Mouse (Mus musculus) kidney, adult 11 months (tissue): ENCODE data around the gene Aplp2.
A peak's percentile ranks its signal among the peaks of the same experiment; 100 is the strongest.

ENCODE experiments used
- DNase-seq: peaks from one replicate; pipeline ENCODE4 v3.0.0; 2022

The Aplp2 gene

DNA sequence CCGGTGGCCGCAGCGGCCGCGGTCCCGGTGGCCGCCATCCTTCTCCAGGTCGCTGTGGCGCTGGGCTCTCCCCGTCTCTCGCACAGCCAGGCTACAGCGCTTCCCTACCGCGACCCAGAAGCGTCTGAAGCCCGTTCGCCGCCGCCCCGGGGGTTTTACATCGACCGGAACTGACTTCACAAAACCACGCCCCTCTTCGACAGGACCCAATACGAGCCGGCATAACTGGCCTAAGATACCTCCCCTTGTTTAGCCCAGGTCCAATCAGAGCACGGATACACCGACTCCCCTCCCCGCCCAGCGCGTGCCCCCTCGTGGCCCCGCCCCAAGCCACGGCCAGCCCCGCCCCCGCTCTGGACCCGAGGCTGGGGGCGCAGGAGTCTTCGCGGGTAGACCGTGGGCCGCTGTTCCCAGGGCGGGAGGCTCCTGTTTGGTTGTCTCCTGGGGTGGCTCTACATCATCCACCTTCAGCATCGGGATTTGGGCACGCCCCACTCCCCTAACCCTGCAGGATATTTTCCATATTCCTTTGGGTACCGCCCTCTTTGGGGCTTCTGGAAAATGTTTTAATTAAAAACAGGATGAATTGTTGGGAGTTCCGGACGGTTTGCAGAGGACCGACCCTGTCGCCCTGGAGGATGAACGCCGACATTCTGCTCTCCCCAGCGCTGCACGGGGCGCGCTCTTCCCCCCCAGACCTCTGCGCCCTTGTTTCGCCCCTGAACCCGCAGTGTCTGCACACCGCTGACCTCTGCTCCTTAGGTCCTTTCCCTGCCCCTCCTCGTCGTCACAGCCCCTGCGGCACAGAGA, at the start of gene Aplp2:
Gene Aplp2, minus strand, starts transcription at position 126 of the 810 bp plus-strand sequence.
- peak; percentile 98 for DNase-seq

DNA sequence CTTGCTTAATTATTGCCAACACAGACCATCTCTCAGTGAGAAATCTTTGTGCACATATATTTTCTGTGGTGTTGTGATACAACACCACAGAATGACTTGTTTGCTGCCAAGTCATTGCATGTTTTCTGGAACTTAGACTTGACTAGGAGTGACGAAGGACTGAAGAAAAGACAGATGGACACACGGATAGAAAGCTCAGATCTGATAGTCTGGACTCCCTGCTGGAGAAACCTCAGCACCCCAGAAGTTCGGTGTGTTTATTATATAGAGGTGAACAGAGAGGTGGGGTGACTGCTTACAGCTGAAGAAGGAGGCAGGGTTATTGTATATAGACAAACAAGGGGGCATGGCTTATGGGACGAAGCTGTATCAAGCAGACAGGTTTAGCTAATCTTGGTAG, 48.6 kb upstream of the Aplp2 start:
- no peak for DNase-seq

- no peak for DNase-seq
Observed at GRCm38 (mm10) chr9:31258237-31258636, 46.6 kb upstream of the Aplp2 start.

DNA sequence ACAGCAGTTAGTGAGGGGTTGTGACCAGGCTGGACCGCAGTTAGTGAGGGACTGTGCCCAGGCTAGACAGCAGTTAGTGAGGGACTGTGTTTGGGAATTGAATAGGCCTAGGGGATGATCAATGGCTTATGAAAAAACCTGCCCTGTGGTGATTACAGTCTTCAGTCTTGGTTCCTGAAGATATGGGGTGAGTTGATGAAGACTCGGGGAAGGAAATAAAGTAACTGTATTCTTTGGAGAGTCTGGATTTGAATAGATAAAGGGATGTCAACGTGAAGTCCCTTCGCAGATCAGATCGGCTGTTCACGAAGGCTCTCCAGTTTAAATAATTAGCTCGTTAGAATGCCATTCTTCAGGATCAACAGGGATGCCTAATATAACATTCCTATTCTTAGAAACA, 44.3 kb upstream of the Aplp2 start:
- DNase-seq, result no peak

- DNase-seq, result no peak
Observed at GRCm38 (mm10) chr9:31254697-31255004, 43.0 kb upstream of the Aplp2 start.

DNA sequence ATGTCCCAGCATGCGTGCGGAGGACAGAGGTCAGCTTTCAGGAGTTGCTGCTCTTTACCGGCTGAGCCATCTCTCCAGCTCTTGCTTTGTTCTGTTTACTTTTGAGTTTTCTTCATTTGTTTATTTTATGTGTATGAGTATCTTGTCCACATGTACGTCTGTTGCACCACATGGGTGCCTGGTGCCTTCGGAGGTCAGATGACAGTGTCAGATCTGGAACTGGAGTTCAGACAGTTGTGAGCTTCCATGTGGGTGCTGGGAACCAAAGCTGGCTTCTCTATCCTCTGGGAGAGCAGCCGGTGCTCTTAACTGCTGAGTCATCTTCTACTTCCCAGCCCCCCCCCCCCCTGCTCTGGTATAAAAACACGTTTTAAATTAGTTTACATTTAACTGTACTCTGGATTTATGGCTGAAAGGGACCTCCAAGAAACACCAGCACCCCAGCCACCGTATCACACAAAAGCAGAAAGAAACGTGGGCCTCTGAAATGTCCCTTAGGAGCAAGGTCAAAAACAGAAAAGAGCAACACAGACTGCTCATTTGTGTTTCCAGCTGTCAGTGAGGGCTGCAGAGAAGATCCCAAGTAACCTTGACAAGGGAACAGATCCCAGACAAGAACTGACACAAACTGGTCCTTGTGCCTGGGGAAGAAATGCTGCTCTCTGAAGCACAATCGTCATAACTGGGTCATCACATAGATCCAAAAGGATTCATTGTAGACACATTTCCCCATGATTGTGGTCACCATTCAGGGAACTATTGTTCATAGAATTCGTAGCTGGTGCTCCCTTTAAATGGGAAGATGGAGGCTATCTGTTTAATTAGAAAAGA, 42.5 kb upstream of the Aplp2 start:
- no peak for DNase-seq

GRCm38 (mm10) chr9:31253311-31253734, 41.7 kb upstream of the Aplp2 start:
- DNase-seq, result peak; percentile 21

DNA sequence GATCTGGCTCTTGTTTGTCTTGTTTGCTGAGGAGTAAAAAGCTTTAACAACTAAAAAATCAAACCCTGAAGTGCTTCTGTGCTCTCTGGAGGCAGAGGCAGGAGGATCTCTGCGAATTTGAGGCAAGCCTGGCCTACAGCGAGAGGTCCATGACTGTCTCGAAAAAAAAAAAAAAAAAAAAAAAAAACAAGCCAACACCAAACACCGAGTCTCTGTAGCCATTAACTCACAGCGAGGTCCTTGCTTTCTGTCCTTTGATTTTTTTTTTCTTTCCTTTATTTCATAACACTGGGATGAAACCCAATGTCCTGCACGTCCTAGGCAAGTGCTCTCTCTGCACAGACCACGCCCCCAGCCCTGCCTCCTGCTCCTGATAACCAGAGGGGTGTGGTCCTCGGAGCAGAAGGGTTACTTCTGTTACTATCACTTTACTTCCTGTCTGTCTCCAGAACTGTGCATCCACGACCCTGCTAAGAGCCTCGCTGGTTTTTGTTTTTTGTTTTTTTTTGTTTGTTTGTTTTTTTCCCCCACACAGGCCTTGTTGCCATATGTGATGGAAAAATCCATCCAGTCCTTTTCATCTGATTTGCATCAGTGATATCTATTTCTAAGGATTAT, 40.7 kb upstream of the Aplp2 start:
- DNase-seq, result no peak

- DNase-seq, result no peak
Observed at GRCm38 (mm10) chr9:31247447-31248220, 36.0 kb upstream of the Aplp2 start.

- no peak for DNase-seq
Observed at GRCm38 (mm10) chr9:31246421-31246820, 34.8 kb upstream of the Aplp2 start.

DNA sequence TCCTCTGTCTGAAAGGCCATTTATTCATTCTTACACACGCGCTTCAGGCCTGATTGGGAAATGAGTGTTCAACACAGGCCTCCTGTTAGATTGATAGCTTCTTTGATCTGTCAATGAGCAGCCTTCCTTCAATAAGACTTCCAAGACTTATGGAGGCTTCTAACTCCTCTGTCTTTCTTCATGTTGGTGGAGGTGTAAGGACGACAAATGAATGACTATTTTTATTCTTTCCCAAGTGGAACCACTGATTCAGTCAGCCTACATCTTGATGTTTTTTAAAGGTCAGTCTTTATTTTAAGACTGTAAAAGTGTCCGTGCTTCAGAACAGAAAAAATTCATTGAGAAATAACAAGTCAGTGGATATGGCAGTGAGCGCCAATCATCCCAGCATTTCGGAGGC, 33.4 kb upstream of the Aplp2 start:
- DNase-seq, result no peak

DNA sequence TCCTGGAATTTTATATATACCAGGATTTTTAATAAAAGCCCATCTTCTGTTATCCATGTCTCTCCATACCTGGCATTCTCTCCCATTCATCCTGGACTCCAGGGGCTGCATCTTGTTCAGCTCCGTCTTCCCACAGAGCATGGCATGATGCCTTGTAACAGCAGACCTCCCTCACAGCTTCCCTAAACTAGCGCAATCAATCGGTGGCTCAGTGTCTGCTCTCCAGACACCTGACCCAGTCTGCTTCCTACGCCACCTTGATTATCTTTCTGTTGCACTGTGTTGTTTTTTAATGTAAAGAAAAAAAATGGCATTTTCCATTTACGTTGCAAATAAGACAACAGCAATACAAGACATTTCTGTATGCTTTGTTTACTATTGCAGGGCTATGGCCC, 32.3 kb upstream of the Aplp2 start:
- DNase-seq, result no peak

DNA sequence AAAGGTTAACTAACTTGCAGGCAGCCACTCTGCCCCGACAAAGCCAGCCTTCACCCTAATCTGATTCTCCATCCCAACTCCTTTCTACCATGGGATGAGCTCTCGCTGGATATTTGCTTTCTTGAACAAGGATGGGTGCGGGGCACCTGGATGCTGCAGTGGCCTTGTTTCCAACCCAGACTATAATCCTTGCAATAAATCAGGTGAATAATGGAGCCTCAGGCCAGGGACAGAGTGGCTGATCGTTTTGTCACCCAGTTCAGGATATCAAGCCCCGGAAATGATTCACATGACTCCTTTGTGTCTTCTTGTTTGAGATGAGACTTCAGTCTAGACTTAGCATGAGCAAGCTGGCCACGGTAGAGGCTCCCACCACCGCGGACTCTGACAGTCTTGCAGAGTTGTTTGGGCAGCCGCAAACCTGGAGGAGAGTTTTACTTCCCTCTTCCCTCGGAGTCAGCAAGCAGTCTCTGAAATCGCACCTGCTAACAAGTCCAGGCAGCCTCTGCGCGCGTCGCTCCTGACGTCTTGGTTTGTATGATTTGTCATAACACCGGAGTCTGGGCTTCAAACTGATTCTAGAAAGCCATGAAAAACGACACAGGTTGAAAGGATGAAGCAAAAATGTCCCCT, 31.8 kb upstream of the Aplp2 start:
- DNase-seq, result no peak

GRCm38 (mm10) chr9:31241208-31241699, 29.6 kb upstream of the Aplp2 start:
- no peak for DNase-seq

GRCm38 (mm10) chr9:31240522-31241207, 29.1 kb upstream of the Aplp2 start:
- DNase-seq, result no peak

GRCm38 (mm10) chr9:31239551-31239950, 27.9 kb upstream of the Aplp2 start:
- DNase-seq, result no peak

GRCm38 (mm10) chr9:31238526-31238925, 26.9 kb upstream of the Aplp2 start:
- DNase-seq, result no peak

DNA sequence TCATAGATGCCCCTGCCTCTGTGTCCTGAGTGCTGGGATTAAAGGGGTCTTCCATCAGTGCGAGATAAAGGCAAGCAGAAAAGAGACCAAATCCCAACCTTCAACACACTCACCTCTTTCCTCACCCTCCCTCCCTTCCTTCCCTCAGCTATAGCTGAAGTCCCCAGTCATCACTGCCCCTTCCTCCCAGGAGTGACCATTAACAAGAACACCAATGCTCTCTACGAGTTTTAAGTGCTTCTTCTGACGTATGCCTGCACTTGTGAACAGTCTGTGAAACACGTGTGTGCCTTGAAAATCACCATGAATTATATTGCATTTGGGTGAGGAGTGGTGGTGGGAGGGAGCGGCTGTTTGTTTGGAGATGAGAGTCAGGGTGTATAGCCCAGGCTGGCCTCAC, 24.5 kb upstream of the Aplp2 start:
- no peak for DNase-seq

- no peak for DNase-seq
Observed at GRCm38 (mm10) chr9:31235489-31235888, 23.9 kb upstream of the Aplp2 start.

GRCm38 (mm10) chr9:31235030-31235429, 23.4 kb upstream of the Aplp2 start:
- no peak for DNase-seq

DNA sequence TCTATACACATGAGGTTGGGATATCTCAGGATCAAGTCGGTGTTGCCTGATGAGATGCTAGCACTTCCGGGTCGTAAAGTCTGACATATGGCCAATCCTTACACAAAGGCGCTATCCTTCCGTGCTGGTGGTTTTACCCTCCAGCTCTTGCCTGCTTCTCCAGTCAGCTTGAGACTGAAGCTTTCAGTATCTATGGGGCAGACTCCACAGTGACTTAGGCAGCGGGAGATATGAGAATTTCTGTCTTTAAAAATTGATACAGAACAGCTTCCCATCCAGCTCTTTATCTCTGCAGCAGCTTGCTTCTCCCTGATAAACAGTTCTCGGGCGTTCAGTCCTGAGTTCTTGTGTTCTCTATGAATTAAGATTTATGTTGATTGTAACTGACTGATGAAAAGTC, 14.9 kb upstream of the Aplp2 start:
- DNase-seq, result no peak

GRCm38 (mm10) chr9:31225808-31226207, 14.2 kb upstream of the Aplp2 start:
- no peak for DNase-seq
